Mouse (Mus musculus) hindbrain, postnatal 0 days (tissue): ENCODE measurements at regions not wholly inside any gene's neighbourhood (a gene's known extent, or its start where the extent isn't known, plus 50 kb on each side); places are given as distances from the start of the nearest gene placed in this dataset.

Experiments
- ATAC-seq: fragments of 200-750 bp; cut with Nextera tagmentation; 2 replicates; pipeline ENCODE4 v1.8.0; 2017; ENCODE audit warnings: mild to moderate bottlenecking, moderate TSS enrichment, moderate library complexity
- DNase-seq: peaks from one replicate; pipeline ENCODE4 v3.0.0-alpha.2; 2015; ENCODE audit warnings: low spot score
- H3K27ac ChIP-seq: fragments of 300-500 bp; sonication (generic); 2 replicates; pipeline ENCODE4 v1.5.1; 2014; ENCODE audit warnings: mild to moderate bottlenecking
- H3K27me3 ChIP-seq: fragments of 300-500 bp; sonication (generic); 2 replicates; pipeline ENCODE4 v1.6.1; 2014; ENCODE audit warnings: low read length, mixed read lengths; ENCODE audit not compliant: insufficient read depth
- H3K36me3 ChIP-seq: fragments of 300-500 bp; sonication (generic); 2 replicates; pipeline ENCODE4 v1.6.1; 2014; ENCODE audit warnings: low read length, mixed read lengths; ENCODE audit not compliant: insufficient read depth
- H3K4me1 ChIP-seq: fragments of 300-500 bp; sonication (generic); 2 replicates; pipeline ENCODE4 v1.6.1; 2014; ENCODE audit warnings: antibody characterized with exemption, low read length, mixed read lengths; ENCODE audit not compliant: insufficient read depth
- H3K4me2 ChIP-seq: fragments of 300-500 bp; sonication (generic); 2 replicates; pipeline ENCODE4 v1.6.1; 2014; ENCODE audit warnings: low read depth, mild to moderate bottlenecking, low read length, moderate library complexity, mixed read lengths
- H3K4me3 ChIP-seq: fragments of 300-500 bp; sonication (generic); 2 replicates; pipeline ENCODE4 v1.5.1; 2014; ENCODE audit warnings: low read length
- H3K9ac ChIP-seq: fragments of 300-500 bp; sonication (generic); replicated peaks from 2 replicates; pipeline ENCODE4 v1.6.1; 2014; ENCODE audit warnings: mild to moderate bottlenecking, low read length, moderate library complexity, mixed read lengths
- H3K9me3 ChIP-seq: fragments of 300-500 bp; sonication (generic); 2 replicates; pipeline ENCODE4 v1.6.1; 2016; ENCODE audit warnings: low read length, mixed read lengths
- CTCF ChIP-seq: IDR thresholded peaks from 2 replicates; pipeline ENCODE4 v1.5.1; 2016; ENCODE audit warnings: antibody characterized with exemption, control low read depth, low read depth
- WGBS: fragments of 180-500 bp; shearing (Covaris S2); extraction: QIAGEN DNeasy Blood & Tissue Kit; methylation state at CpG from one replicate; pipeline ENCODE4 v1.1.7; 2014; 5-methylcytosine and 5-hydroxymethylcytosine counted together

DNA sequence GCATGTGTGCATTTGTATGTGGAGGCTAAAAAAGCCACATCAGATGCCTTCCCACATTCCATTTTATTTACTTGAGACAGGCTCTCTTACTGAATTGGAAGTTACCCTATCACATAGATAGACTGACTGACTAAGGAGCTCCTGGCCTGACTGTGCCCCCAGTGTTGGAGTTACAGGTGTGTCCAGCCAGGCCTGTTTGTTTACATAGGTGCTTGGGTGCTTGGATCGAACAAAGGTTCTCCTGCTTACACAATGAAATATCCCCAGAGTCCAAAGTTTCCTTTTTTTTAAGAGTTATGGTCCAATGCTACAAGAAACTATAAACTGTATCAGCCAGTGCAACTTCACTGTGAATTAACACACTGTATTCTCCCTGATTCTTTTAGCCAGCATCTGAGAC lies 472.5 kb downstream of the Klf5 start:
- DNase-seq (no peak), ATAC-seq (no peak)
- H3K27me3 ChIP-seq, result no peaks in the 10 kb centered on the region
- no peak overlapping the region for H3K4me3 ChIP-seq
- H3K9ac ChIP-seq, result no peak overlapping the region
- no peaks in the 10 kb centered on the region for H3K36me3 ChIP-seq
- TF ChIP-seq CTCF, result no peak
- no peaks in the 10 kb centered on the region for H3K9me3 ChIP-seq
- WGBS, result 92% methylated on average over 1 of the region's 1 CpGs
- no peak overlapping the region for H3K27ac ChIP-seq
- no peak overlapping the region for H3K4me2 ChIP-seq
- H3K4me1 ChIP-seq, result no peaks in the 10 kb centered on the region

- TF ChIP-seq CTCF, result no peak
- Histone ChIP-seq H3K9ac (no peak overlapping the region), H3K4me2 (no peak overlapping the region), H3K27me3 (no peaks in the 10 kb centered on the region), H3K9me3 (no peaks in the 10 kb centered on the region), H3K4me1 (no peaks in the 10 kb centered on the region), H3K4me3 (no peak overlapping the region), H3K36me3 (no peaks in the 10 kb centered on the region), H3K27ac (no peak overlapping the region)
- no peak for ATAC-seq
- DNase-seq, result no peak
- 80% methylated on average over 19 of the region's 19 CpGs for WGBS
Measured at GRCm38 (mm10) chr14:99772774-99773423, 474.4 kb downstream of the Klf5 start.

- H3K36me3 ChIP-seq, result no peaks in the 10 kb centered on the region
- ATAC-seq (no peak), DNase-seq (no peak)
- no peak overlapping the region for H3K4me2 ChIP-seq
- H3K4me3 ChIP-seq, result no peak overlapping the region
- H3K9ac ChIP-seq, result no peak overlapping the region
- no peak for TF ChIP-seq CTCF
- 56% methylated on average over 8 of the region's 8 CpGs for WGBS
- H3K27ac ChIP-seq, result no peak overlapping the region
- H3K4me1 ChIP-seq, result no peaks in the 10 kb centered on the region
- H3K9me3 ChIP-seq, result no peaks in the 10 kb centered on the region
- H3K27me3 ChIP-seq, result no peaks in the 10 kb centered on the region
Measured at GRCm38 (mm10) chr14:99778477-99778876, 480.0 kb downstream of the Klf5 start.

GRCm38 (mm10) chr14:99778957-99779356 lies 480.5 kb downstream of the Klf5 start:
- H3K9ac ChIP-seq, result no peak overlapping the region
- no peak overlapping the region for H3K4me3 ChIP-seq
- no peaks in the 10 kb centered on the region for H3K9me3 ChIP-seq
- no peak overlapping the region for H3K27ac ChIP-seq
- DNase-seq, result no peak
- no peak for ATAC-seq
- TF ChIP-seq CTCF, result no peak
- 83% methylated on average over 4 of the region's 4 CpGs for WGBS
- H3K4me1 ChIP-seq, result no peaks in the 10 kb centered on the region
- H3K36me3 ChIP-seq, result no peaks in the 10 kb centered on the region
- no peak overlapping the region for H3K4me2 ChIP-seq
- H3K27me3 ChIP-seq, result no peaks in the 10 kb centered on the region

DNA sequence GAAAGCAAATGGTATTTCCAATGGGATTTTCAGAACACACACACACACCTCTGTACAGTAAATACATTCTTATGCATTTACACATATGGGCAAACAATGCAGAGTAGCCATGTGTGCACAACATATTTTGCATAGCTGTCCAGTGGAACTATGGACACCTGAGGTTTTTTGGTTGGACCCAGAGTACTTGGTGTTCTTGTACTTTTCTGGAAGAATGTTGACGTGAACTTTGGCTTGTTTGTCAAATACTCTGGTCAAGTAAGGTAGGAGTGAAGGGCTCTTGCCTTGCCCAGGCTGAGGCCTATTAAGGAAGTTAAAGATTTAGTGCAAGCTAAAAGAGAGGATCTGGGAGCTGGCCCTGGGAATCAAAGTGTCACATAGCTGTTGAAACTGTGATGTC lies 485.2 kb downstream of the Klf5 start:
- Histone ChIP-seq H3K9me3 (no peaks in the 10 kb centered on the region), H3K4me3 (no peak overlapping the region), H3K27ac (no peak overlapping the region), H3K4me1 (no peaks in the 10 kb centered on the region), H3K27me3 (no peaks in the 10 kb centered on the region), H3K4me2 (no peak overlapping the region), H3K36me3 (no peaks in the 10 kb centered on the region), H3K9ac (no peak overlapping the region)
- ATAC-seq (no peak), DNase-seq (no peak)
- no peak for TF ChIP-seq CTCF
- 93% methylated on average over 1 of the region's 1 CpGs for WGBS

DNA sequence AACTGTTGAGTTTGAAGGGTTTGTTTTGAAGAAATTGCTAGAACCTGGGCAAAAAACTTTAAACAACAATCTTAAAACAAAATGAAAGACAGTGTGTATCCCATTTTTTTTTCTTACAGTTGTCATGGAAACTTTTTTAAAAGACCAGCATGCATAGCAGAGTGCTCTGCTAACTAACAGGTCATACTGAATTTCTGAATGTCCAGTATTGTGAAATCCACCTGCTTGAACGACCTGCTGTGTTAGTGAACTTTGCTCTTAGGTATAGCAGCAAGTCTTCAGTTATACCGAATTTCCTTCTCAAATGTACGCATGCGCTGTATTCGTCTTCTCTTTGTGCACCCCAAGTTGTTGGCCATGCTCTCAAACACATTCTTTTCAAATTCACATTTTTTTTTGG lies 486.6 kb downstream of the Klf5 start:
- no peak overlapping the region for H3K27ac ChIP-seq
- no peak for TF ChIP-seq CTCF
- WGBS, result 83% methylated on average over 5 of the region's 5 CpGs

DNA sequence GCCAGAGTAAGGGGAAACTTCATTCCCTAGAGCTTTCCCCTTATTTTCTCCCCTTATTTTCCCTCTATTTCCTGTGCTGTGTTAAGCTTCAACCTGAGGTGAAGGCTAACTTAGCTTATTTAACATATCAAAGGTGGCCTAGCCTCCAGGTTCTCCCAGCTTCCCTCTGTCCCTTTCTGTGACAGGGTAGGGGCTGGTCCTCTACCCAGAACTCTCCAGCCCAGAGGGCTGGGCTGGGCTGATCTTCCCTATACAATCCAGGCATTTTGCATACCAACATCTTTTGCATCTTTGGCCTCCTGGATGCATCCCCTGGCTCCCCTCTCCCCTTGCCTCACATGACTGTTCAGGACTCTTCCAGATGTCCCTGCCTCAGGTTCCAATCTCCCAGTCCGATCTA lies 487.9 kb downstream of the Klf5 start:
- DNase-seq, result no peak
- Histone ChIP-seq H3K9me3 (no peaks in the 10 kb centered on the region), H3K27me3 (no peaks in the 10 kb centered on the region), H3K4me1 (no peaks in the 10 kb centered on the region), H3K36me3 (no peaks in the 10 kb centered on the region), H3K9ac (no peak overlapping the region), H3K27ac (no peak overlapping the region), H3K4me3 (no peak overlapping the region), H3K4me2 (no peak overlapping the region)
- WGBS, result 95% methylated on average over 1 of the region's 1 CpGs
- no peak for ATAC-seq
- no peak for TF ChIP-seq CTCF

More for the DNA sequence above, 486.6 kb downstream of the Klf5 start:
- ATAC-seq (no peak), DNase-seq (no peak)
- Histone ChIP-seq H3K4me3 (no peak overlapping the region), H3K36me3 (no peaks in the 10 kb centered on the region), H3K9me3 (no peaks in the 10 kb centered on the region), H3K4me2 (no peak overlapping the region), H3K9ac (no peak overlapping the region), H3K4me1 (no peaks in the 10 kb centered on the region), H3K27me3 (no peaks in the 10 kb centered on the region)
